Mouse (Mus musculus) ovary, postnatal 36 days (tissue): ENCODE measurements at regions not wholly inside any gene's neighbourhood (a gene's known extent, or its start where the extent isn't known, plus 50 kb on each side); places are given as distances from the start of the nearest gene placed in this dataset.
A peak's percentile ranks its signal among the peaks of the same experiment; 100 is the strongest.
"Not testable (repeated sequence)": the region's sequence is repeated elsewhere in the genome, so short reads cannot be mapped to it uniquely, and the experiment has no call there.

Experiments
- DNase-seq: peaks from one replicate; pipeline ENCODE4 v3.0.0; 2022; ENCODE audit warnings: low spot score, mixed read lengths

DNA sequence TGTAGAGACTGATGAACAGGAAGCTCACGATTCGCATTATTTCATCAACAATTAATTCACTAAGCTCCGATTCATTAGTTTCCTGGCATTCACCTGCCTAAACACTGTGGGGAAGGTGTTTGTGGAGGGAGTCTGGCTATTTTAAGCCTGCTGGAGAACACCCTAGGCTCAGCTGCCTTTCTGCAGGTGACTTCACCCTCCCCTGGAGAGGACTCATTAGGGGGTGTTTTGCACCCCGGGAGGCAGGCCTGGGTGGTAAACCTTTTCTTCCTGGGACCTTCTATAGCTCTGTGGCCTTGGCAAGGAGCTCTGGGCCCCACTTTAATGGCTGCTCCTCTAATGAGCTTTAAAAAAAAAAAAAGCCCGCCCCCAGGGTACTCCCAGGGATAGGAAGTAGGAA is 55.4 kb upstream of the Bnc1 start:
- DNase-seq, result no peak

DNA sequence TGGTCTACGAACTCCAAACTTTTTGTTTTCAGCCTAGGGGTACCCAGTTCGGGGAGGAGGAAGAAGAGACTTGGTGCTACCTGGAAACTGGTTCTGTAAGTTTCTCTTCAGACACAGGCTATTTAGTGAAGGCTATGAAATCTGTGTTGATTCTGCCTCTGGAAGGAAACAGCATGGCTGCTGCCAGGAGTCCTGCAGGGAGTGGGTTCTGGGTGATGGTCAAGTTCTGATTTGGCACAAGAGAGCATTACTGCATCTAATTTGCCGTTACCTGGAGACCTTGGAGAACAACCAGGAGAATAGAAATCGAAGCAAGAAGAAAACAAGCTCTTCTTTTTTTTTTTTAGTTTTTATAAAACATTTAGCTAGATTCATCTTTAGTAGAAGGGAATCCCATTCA is 61.3 kb upstream of the Bnc1 start:
- DNase-seq, result no peak

DNA sequence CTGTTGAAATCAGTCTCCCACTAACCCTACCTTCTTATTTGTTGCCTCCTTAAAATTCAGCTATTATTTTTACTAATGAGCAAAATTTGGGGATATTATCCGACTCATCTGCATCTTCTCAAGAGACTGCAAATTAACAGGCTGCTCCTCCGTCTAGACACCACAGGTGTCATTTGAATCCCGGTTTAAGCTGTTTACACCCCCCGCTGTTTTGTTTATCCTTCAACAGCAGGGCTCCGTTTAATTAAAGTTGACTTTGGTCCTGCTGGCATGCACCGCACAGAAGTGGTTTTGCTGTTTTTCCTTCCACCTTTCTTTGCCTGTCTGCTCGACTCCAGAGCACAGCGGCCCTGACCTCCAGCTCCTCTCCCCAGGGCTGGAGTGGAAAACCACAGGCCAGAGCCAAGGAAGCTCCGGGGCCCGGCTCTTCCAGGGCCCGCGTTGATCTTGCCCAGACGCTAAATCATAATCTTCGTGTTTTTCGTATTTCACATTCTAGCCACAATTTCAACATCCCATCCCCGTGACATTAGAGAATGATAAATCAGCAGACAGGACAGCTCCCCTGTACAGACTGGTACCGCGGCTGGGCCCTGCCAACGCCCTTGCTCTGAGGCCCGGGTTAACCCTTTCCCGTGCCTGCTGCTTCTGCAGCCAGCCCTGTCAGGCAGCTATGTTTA is 64.6 kb upstream of the Bnc1 start:
- peak; percentile 58 for DNase-seq

DNA sequence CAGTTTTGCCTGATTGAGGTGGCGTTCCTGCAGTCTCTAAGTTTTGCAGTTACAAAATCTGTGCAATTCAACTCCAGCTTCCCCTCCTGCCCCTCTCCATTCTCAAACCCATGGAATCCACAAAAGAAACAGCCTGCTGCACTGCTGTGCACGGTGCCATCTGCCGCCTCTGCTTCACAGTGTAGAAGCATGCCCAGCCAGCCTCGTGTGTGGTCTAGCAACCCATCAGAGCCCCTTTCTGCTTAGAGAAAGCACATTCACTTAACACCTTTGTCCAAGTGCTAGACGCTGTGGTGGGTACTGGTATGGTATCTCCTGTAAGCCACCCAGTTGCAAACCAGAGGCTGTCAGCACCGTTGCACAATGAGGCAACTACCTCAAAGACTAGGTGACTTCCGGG is 71.3 kb upstream of the Bnc1 start:
- no peak for DNase-seq

DNA sequence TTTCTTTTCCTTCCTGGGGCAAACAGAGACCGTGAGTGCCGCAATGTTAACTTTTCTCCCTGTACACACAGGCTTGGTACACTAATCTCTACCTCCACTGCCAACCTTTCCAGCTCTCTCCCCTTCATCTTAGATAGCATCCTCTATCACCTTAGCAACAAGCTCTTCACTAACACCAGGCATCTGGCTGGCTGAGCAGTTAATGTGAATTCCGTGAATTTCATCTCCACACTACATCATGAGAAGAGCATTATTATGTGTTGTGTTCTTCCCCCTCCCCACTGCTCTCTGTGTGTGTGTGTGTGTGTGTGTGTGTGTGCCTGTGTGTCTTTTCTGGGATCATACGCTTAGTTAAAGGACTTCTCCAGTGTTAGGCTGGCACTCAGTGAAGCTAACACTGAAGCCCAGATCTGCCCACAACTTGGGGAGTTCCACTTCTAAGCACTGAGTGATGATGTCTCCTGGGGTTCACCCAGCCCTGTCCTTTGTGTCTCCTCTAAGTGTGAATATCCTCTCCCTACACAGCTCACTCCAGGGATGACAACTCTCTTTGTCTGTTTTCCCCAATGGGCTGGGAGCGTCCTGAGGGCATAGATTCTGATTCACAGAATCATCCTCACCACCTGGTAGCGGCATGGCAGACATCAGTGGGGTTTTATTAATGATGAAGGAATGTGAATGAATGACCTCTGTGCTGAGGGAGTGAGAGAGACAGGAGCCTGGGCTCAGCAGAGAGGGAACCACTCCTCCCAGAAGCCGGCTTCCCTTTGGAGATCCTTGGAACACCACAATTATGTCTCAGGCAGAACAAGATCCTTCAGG is 77.7 kb upstream of the Bnc1 start:
- DNase-seq, result no peak

DNA sequence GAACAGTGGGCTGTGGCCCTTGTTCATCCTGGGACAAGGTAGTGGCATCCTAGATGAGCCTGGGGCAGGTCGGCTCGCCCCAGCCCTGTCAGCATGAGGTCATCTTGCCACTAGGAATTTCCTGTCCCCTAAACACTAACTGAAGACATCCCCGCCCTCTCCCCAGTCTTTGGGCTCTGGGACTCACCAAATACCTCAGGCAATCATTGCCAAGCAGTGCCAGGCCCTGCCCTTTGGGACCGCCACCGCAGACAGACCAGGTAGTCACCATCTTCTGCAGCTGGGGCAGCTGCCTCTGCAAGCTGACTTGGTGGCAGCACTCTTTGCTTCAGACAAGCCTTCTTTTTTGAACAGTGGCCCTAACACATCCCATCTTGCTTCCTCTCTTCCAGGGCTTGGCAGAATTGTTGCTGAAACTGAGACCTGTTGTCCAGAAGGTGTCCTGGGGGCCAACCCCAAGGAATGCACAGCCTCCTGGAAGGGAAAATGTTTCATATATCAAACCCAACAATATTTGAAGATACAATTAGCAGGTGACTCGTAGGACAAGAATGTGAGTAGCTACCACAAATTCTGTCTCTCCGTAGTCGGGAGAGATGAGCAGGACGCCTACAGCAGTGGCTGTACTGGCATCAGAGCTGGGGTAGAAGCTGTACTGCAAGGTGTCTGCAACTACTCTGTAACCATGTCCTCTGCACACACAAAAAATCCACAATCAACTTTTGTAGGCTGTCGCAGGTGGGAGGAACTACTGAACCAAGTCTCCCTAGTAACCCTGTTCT is 79.0 kb upstream of the Bnc1 start:
- no peak for DNase-seq

DNA sequence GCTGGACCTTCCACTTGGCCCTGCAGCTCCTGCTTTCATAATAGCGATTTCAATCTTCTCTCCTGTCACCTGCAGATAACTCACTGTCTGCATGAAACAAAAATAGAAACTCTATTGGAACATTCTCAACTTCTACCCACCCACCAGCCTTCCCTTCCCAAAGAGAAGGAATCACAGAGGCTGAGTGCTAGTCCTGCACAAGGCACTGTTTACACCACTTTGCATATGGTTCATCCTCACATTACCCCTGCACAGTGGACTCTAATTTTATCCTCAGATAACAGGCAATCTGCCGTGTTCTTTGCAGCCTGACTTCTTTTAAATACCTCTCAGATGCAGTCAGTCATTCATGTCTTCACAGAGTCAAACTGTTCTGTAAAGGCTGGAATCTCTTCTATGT is 83.3 kb upstream of the Bnc1 start:
- DNase-seq, result no peak

DNA sequence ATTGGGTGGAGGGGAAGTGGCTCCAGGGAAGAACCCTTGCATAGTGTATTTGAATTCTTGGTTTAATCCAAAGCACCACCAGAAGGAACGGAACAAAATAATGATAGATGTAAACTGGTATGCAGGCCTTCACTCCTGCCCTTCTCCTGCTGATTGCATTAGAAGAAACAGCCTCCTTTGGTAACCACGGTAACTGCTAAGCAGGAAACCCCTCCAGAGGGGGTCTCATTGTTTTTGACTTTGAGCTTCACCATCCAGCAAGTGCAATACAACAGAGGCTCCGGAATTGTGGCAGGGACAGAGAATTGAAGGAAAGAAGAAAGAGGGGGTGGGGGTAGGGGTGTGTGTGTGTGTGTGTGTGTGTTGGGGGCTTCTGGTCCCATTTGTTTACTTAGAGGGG is 89.8 kb upstream of the Bnc1 start:
- no peak for DNase-seq

DNA sequence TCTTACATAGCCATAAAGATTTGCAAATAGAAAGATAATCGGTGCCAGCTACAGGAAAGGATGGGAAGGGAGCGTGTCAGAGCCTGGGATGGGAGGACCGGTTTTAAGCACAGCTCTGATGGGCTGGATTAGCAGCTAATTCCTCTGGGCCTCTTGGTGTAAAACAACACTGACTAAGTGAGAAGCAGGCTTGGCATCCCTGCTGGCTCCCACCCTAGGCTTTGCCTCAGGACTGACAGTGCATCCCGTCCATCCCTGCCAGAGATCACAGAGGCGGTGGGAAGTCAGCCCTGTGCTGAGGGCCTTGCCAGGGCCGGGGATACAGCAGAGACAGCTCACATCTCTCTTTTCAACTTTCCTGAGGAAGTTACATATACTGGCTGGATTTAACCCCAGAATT is 90.8 kb upstream of the Sh3gl3 start:
- no peak for DNase-seq

DNA sequence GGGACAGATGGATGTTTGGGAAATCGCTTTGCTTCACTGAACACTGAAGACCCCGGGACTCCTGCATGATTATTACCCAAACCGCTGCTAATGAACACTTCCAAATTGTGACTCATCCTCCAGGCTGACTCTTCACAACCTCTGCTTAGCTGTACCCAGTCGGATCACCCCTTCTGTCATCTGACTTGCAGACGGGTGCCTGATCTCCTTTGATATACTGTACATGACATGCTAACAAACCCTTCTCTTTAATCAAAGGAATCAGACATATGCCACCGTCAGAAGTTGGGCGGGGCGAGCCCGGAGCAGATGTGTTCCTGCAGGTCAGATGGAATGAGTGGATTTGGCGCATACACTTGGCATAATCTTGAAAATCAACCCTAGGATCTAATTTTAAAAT is 89.2 kb upstream of the Sh3gl3 start:
- no peak for DNase-seq

DNA sequence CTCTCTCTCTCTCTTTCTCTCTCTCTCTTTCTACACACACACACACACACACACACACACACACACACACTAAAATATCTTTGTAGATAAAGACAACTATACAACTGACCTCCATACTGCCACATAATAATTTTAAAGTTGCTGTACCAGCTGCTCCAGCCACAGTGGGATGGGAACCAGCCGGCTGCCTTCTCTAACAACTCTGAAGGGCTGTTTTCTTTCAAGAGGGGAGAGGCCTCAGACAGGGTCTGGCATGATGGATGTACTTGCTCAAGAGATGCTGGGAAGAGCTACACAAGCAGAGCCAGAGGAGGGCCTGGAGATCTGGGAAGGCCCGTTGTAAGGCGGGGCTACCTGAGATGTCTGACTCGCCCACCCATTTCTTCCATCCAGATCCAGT is 88.4 kb upstream of the Sh3gl3 start:
- no peak for DNase-seq

DNA sequence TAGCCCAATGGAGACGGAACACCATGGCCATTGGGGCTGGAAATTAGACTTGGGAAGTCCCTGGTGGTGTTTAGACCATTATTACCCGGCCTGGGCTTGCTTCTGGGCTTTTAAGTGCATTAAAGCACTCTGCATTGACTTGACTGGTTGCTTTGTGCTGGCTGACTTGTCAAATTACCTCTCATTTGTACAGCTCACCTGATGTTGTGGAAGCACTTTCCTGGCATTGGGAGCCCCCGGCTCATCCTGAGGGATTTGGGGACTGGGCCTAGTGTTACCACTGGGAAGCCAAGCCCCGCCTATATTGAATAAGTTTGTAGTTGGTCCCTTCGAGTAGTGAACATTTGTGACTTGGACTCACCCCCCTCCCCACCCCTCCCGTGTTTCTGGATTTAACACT is 75.5 kb upstream of the Sh3gl3 start:
- no peak for DNase-seq

DNA sequence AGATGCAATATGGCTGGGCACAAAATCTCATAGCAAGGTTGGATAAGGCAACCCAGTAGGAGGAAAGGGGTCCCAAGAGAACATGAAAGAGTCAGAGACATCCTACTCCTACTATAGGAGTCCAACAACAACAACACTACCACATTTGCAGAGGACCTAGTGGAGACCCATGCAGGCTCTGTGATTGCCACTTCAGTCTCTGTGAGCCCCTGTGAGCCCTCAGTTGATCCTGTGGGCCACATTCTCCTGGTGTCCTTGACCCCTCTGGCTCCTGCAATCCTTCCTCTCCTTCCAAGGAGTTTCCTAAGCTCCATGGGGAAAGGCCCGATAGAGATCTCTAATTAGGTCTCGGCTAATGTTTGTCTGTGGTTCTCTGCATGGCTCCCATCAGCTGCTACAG is 72.3 kb upstream of the Sh3gl3 start:
- DNase-seq, result no peak

DNA sequence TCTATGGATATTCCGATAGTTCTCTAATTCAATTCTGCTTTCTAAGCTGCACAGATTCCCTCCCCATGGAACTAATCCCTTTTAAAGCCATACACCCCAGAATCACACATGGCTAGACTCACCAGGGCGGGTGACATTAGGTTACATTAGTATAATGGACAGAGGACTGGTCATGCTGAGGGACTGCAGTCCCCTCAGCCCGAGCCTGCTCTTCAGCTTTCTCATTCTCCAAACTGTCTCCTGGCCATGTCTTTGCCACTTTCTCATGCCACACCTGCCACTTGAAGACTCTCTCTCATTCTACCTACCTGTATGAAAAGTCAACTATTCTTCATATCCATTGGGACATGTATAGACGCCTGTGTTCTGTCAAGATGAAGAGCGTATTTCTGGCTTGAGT is 68.0 kb upstream of the Sh3gl3 start:
- no peak for DNase-seq

DNA sequence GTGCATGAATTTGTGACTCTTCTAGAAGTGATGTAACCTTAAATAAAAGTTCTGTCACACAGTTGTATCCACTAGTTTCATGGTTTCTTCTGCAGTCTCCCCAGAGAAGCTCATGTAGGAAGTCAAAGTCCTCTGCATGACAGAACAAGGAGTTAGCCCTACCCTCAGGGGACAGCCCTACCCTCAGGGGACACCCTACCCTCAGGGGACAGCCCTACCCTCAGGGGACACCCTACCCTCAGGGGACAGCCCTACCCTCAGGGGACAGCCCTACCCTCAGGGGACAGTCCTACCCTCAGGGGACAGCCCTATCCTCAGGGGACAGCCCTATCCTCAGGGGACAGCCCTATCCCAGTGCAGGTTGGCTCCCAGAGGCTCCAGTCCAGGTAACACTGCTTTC is 64.5 kb upstream of the Sh3gl3 start:
- DNase-seq, result not testable (repeated sequence)

DNA sequence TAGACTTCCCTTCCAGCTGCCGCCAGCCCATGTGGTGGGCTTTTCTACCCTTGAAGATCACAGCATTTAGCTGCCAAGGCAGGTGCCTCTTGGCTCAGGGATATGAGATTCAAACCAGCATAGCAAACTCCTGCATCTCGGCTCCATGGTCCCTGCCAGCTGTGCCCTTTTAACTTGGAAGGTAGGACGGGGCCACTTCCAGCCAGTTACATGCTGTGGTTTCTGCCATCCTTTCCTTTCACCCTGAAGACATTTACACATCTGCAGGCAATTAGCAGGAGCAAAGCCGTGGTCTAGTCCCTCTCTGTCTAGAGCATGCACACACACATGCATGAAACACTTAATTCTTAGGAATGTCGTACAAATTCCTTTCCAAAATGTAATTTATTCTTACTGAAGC is 64.1 kb upstream of the Sh3gl3 start:
- DNase-seq, result no peak

DNA sequence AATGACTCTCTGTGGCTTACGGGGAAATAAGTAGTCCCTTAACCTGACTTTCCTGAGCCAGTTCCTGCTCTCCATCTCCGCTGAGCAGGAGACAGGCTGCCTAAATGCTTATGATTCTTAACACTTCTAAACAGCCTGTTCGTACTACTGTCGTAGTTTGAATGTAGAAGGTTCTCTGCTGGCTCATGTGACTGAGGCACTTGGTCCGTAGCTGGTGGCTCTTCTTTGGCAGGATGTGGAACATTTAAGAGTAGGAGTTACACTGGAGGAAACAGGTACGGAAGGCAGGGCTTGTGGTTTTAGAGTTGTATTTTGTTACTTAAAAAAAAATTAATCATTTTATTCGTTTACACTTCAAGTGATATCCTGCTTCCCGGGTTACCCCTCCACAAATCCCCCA is 63.7 kb upstream of the Sh3gl3 start:
- DNase-seq, result no peak

DNA sequence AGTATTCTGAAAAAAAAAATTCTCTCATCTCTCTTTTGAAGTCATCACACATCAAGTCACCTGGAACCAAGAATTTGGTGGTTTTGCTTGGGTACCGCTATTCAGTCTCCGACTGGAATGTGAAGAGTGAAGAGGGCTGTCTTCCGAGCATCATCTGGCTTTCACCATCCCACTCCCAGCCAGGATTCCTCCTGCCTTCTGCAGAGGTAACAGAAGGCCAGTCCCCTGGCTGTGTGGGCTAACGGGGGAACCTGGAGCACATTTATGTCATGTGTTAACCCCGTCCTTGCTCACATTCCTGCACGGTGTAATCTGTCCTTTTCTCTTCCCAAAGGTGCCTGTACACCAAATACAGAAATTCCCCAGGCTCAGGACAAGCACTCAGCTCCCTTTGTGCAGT is 61.6 kb upstream of the Sh3gl3 start:
- DNase-seq, result no peak

DNA sequence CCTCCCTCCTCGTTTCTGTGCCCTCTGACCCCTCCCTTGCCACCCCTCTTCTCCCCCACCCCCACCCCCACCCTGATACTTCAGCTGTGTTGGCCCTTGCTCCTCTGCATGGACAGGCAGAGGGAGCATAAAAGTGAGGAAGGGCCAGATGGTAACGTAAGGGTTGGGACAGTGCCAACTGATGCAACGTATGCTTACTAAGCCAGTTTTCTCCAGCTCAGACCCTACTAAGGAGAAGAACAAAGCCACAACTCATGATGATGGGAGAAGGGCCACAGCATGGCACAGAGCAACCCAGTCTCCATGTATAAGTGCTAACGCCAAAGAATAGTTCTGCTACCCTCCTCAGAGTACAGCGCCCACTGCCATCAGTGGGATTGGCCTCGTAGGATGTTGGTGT is 58.0 kb upstream of the Sh3gl3 start:
- no peak for DNase-seq

DNA sequence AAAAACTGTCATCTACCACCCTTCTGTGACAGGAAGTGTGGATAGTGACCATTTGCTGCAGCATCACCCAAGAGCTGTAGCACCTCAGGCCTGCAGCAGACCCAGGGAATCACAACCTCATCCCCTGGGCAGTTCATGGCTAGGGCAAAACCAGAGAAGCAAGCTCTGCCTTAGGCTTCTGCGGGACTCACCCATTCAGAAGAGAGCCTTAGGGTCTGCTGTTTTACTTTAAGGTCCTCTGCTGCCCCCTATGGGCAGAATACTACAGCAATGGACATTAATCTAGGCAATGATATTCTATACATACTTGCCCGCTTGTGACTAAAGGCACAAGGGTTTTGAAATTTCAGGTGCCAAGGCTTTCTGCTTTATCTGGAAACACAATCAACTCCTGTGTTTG is 54.4 kb upstream of the Sh3gl3 start:
- DNase-seq, result peak; percentile 43

DNA sequence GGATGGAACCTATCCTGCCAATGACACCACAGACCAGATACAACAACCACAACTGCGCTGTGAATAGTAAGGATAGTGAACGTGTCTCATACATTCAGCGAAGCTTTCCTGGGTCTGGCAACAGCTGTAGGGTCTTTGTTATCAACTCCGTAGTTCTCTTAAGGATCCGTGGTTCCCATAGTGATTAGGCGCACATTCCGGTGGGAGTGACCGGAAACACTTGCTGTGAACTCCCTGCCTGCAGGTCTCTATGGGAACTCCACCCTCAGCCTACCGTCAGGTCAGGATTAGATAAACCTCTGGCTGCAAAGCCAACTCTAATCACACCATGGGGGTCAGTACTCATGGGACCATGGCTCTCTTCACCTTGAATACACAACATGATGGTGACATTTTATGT is 53.8 kb upstream of the Sh3gl3 start:
- no peak for DNase-seq

DNA sequence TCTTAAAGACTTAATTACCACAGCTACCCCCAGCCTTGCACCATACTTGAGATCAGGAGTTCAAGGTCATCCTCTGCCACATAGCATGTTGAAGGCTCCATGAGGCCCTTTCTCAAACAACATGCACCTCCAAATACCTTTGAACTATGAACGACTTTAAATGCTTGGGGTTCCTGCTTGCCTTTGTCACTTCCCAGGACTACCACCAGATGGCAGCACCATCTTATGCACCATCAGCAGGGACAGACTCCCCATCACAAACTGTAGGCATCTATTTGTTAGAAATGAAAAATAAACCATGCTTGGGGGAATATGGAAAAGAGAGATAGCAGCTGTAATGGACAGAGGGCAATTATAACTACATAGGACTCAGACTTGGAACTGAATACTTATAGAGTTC is 51.9 kb upstream of the Sh3gl3 start:
- DNase-seq, result peak; percentile 53
